Mouse (Mus musculus) forebrain, embryonic 15.5 days (tissue): ENCODE results near the gene Bcl6. TPM values are rescaled to one million over a fixed set of nuclear protein-coding genes. Genes with fewer than 3 reads are reported as not detected.
A peak's percentile ranks its signal among the peaks of the same experiment; 100 is the strongest.

Experiments
- ATAC-seq: fragments of 200-750 bp; cut with Nextera tagmentation; replicated peaks from 2 replicates; pipeline ENCODE4 v1.8.0; 2017; ENCODE audit warnings: mild to moderate bottlenecking, moderate TSS enrichment, moderate library complexity
- H3K27ac ChIP-seq: fragments of 300-500 bp; sonication (generic); replicated peaks from 2 replicates; pipeline ENCODE4 v1.5.1; 2015; ENCODE audit warnings: mild to moderate bottlenecking, inconsistent platforms
- H3K27me3 ChIP-seq: fragments of 300-500 bp; sonication (generic); 2 replicates; pipeline ENCODE4 v1.6.1; 2015; ENCODE audit warnings: inconsistent platforms
- H3K36me3 ChIP-seq: fragments of 300-500 bp; sonication (generic); 2 replicates; pipeline ENCODE4 v1.6.1; 2015; ENCODE audit warnings: mild to moderate bottlenecking, inconsistent platforms
- H3K4me1 ChIP-seq: fragments of 300-500 bp; sonication (generic); 2 replicates; pipeline ENCODE4 v1.6.1; 2015; ENCODE audit warnings: inconsistent platforms
- H3K4me2 ChIP-seq: fragments of 300-500 bp; sonication (generic); replicated peaks from 2 replicates; pipeline ENCODE4 v1.6.1; 2015; ENCODE audit warnings: mild to moderate bottlenecking, inconsistent platforms
- H3K4me3 ChIP-seq: fragments of 300-500 bp; sonication (generic); 2 replicates; pipeline ENCODE4 v1.5.1; 2015; ENCODE audit warnings: mild to moderate bottlenecking, inconsistent platforms
- H3K9ac ChIP-seq: fragments of 300-500 bp; sonication (generic); replicated peaks from 2 replicates; pipeline ENCODE4 v1.6.1; 2015; ENCODE audit warnings: mild to moderate bottlenecking, inconsistent platforms
- H3K9me3 ChIP-seq: fragments of 300-500 bp; sonication (generic); 2 replicates; pipeline ENCODE4 v1.6.1; 2016; ENCODE audit warnings: inconsistent platforms
- WGBS: fragments of 180-500 bp; shearing (Covaris S2); methylation state at CpG from one replicate; pipeline ENCODE4 v1.1.7; 2015; ENCODE audit warnings: mixed read lengths; 5-methylcytosine and 5-hydroxymethylcytosine counted together
- polyA plus RNA-seq: library from polyadenylated mRNA; unstranded; fragments of >200 nt; fragmentation: Nextera tagmentation; extraction: Ambion mirVana; gene quantifications from 2 replicates; pipeline ENCODE4 v1.2.1, GENCODE M21; 2015

The Bcl6 gene
- polyA plus RNA-seq, result 1.6 and 2.6 TPM in 2 replicates

GRCm38 (mm10) chr16:23988466-23989208, at the start of gene Bcl6, which contains the start of gene Gm37419:
Gene Bcl6, minus strand, starts transcription at chr16:23988852.
Gene Gm37419, plus strand, starts transcription at chr16:23988482.
- Histone ChIP-seq H3K4me3 (peak within 1 kb of the TSS; percentile 75), H3K36me3 (no peaks in the 10 kb centered on the region), H3K9ac (peak within 1 kb of the TSS; percentile 84), H3K27ac (peak within 1 kb of the TSS; percentile 99), H3K9me3 (no peaks in the 10 kb centered on the region), H3K4me2 (peak within 1 kb of the TSS; percentile 76), H3K27me3 (0 out of 2 replicates have a peak, but pooled peaks cover 6% of the 10 kb centered on the region), H3K4me1 (peaks cover 55% of the 10 kb centered on the region)
- peak; percentile 81 for ATAC-seq
- WGBS, result under 1% methylated on average over 68 of the region's 68 CpGs

GRCm38 (mm10) chr16:24036398-24036797, 47.7 kb upstream of the Bcl6 start:
- Histone ChIP-seq H3K9ac (no peak overlapping the region), H3K36me3 (no peaks in the 10 kb centered on the region), H3K4me2 (no peak overlapping the region), H3K4me3 (no peak overlapping the region), H3K27ac (no peak overlapping the region), H3K9me3 (no peaks in the 10 kb centered on the region), H3K27me3 (no peaks in the 10 kb centered on the region), H3K4me1 (no peaks in the 10 kb centered on the region)
- ATAC-seq, result no peak
- WGBS, result 89% methylated on average over 3 of the region's 3 CpGs

GRCm38 (mm10) chr16:24035767-24036166, 47.1 kb upstream of the Bcl6 start:
- H3K4me2 ChIP-seq, result no peak overlapping the region
- H3K27me3 ChIP-seq, result no peaks in the 10 kb centered on the region
- H3K9ac ChIP-seq, result no peak overlapping the region
- H3K36me3 ChIP-seq, result no peaks in the 10 kb centered on the region
- no peak overlapping the region for H3K4me3 ChIP-seq
- H3K9me3 ChIP-seq, result no peaks in the 10 kb centered on the region
- no peak for ATAC-seq
- no peaks in the 10 kb centered on the region for H3K4me1 ChIP-seq
- no peak overlapping the region for H3K27ac ChIP-seq

- Histone ChIP-seq H3K27ac (no peak overlapping the region), H3K36me3 (no peaks in the 10 kb centered on the region), H3K4me1 (no peaks in the 10 kb centered on the region), H3K27me3 (no peaks in the 10 kb centered on the region), H3K9ac (no peak overlapping the region), H3K4me2 (no peak overlapping the region), H3K9me3 (no peaks in the 10 kb centered on the region), H3K4me3 (no peak overlapping the region)
- no peak for ATAC-seq
- WGBS, result 75% methylated on average over 2 of the region's 2 CpGs
Observed at GRCm38 (mm10) chr16:24034450-24034849, 45.8 kb upstream of the Bcl6 start.

GRCm38 (mm10) chr16:24033259-24033658, 44.6 kb upstream of the Bcl6 start:
- Histone ChIP-seq H3K36me3 (no peaks in the 10 kb centered on the region), H3K4me3 (no peak overlapping the region), H3K4me2 (no peak overlapping the region), H3K27me3 (no peaks in the 10 kb centered on the region), H3K9me3 (no peaks in the 10 kb centered on the region), H3K9ac (no peak overlapping the region), H3K4me1 (no peaks in the 10 kb centered on the region), H3K27ac (no peak overlapping the region)
- ATAC-seq, result no peak
- 94% methylated on average over 5 of the region's 5 CpGs for WGBS

- no peak overlapping the region for H3K9ac ChIP-seq
- H3K9me3 ChIP-seq, result no peaks in the 10 kb centered on the region
- H3K4me3 ChIP-seq, result no peak overlapping the region
- ATAC-seq, result no peak
- H3K36me3 ChIP-seq, result no peaks in the 10 kb centered on the region
- H3K27ac ChIP-seq, result no peak overlapping the region
- H3K4me1 ChIP-seq, result no peaks in the 10 kb centered on the region
- H3K27me3 ChIP-seq, result no peaks in the 10 kb centered on the region
- no peak overlapping the region for H3K4me2 ChIP-seq
- 54% methylated on average over 2 of the region's 2 CpGs for WGBS
Observed at GRCm38 (mm10) chr16:24029965-24030672, 41.5 kb upstream of the Bcl6 start.

GRCm38 (mm10) chr16:24025442-24025841, 36.8 kb upstream of the Bcl6 start:
- Histone ChIP-seq H3K36me3 (no peaks in the 10 kb centered on the region), H3K4me1 (no peaks in the 10 kb centered on the region), H3K4me2 (no peak overlapping the region), H3K27me3 (no peaks in the 10 kb centered on the region), H3K9me3 (no peaks in the 10 kb centered on the region), H3K4me3 (no peak overlapping the region), H3K9ac (no peak overlapping the region), H3K27ac (no peak overlapping the region)
- WGBS, result 77% methylated on average over 7 of the region's 7 CpGs
- no peak for ATAC-seq

- Histone ChIP-seq H3K27me3 (no peaks in the 10 kb centered on the region), H3K4me2 (no peak overlapping the region), H3K4me1 (no peaks in the 10 kb centered on the region), H3K36me3 (no peaks in the 10 kb centered on the region), H3K4me3 (no peak overlapping the region), H3K9ac (no peak overlapping the region), H3K27ac (no peak overlapping the region), H3K9me3 (no peaks in the 10 kb centered on the region)
- no peak for ATAC-seq
- WGBS, result 86% methylated on average over 4 of the region's 4 CpGs
Observed at GRCm38 (mm10) chr16:24022605-24023004, 34.0 kb upstream of the Bcl6 start.

GRCm38 (mm10) chr16:24021722-24022121, 33.1 kb upstream of the Bcl6 start:
- Histone ChIP-seq H3K4me1 (no peaks in the 10 kb centered on the region), H3K27ac (no peak overlapping the region), H3K4me3 (no peak overlapping the region), H3K9me3 (no peaks in the 10 kb centered on the region), H3K4me2 (no peak overlapping the region), H3K9ac (no peak overlapping the region), H3K36me3 (no peaks in the 10 kb centered on the region), H3K27me3 (no peaks in the 10 kb centered on the region)
- 81% methylated on average over 1 of the region's 1 CpGs for WGBS
- no peak for ATAC-seq

GRCm38 (mm10) chr16:24016742-24017141, 28.1 kb upstream of the Bcl6 start:
- no peak overlapping the region for H3K4me2 ChIP-seq
- no peak overlapping the region for H3K9ac ChIP-seq
- no peaks in the 10 kb centered on the region for H3K4me1 ChIP-seq
- WGBS, result 74% methylated on average over 5 of the region's 5 CpGs
- H3K36me3 ChIP-seq, result no peaks in the 10 kb centered on the region
- no peak overlapping the region for H3K4me3 ChIP-seq
- ATAC-seq, result no peak
- no peaks in the 10 kb centered on the region for H3K27me3 ChIP-seq
- no peaks in the 10 kb centered on the region for H3K9me3 ChIP-seq
- H3K27ac ChIP-seq, result no peak overlapping the region

- Histone ChIP-seq H3K9ac (no peak overlapping the region), H3K27me3 (no peaks in the 10 kb centered on the region), H3K36me3 (no peaks in the 10 kb centered on the region), H3K27ac (no peak overlapping the region), H3K4me3 (no peak overlapping the region), H3K9me3 (no peaks in the 10 kb centered on the region), H3K4me2 (no peak overlapping the region), H3K4me1 (no peaks in the 10 kb centered on the region)
- 68% methylated on average over 6 of the region's 6 CpGs for WGBS
- no peak for ATAC-seq
Observed at GRCm38 (mm10) chr16:24016273-24016672, 27.6 kb upstream of the Bcl6 start.

GRCm38 (mm10) chr16:24014378-24014777, 25.7 kb upstream of the Bcl6 start:
- whole genome bisulfite sequencing, result 83% methylated on average over 3 of the region's 3 CpGs
- H3K9me3 ChIP-seq, result no peaks in the 10 kb centered on the region
- no peak overlapping the region for H3K4me3 ChIP-seq
- no peak overlapping the region for H3K9ac ChIP-seq
- H3K27me3 ChIP-seq, result no peaks in the 10 kb centered on the region
- no peaks in the 10 kb centered on the region for H3K36me3 ChIP-seq
- ATAC-seq, result no peak
- H3K4me1 ChIP-seq, result no peaks in the 10 kb centered on the region
- no peak overlapping the region for H3K27ac ChIP-seq
- no peak overlapping the region for H3K4me2 ChIP-seq
